Mouse (Mus musculus) thymus, postnatal 10 days (tissue): ENCODE measurements around the gene Maats1.

Source experiments
- DNase-seq, 2 experiments: peaks; one replicate each; pipeline ENCODE4 v3.0.0; 2021; ENCODE audit warnings: low spot score in 2 of 2

The Maats1 gene

DNA sequence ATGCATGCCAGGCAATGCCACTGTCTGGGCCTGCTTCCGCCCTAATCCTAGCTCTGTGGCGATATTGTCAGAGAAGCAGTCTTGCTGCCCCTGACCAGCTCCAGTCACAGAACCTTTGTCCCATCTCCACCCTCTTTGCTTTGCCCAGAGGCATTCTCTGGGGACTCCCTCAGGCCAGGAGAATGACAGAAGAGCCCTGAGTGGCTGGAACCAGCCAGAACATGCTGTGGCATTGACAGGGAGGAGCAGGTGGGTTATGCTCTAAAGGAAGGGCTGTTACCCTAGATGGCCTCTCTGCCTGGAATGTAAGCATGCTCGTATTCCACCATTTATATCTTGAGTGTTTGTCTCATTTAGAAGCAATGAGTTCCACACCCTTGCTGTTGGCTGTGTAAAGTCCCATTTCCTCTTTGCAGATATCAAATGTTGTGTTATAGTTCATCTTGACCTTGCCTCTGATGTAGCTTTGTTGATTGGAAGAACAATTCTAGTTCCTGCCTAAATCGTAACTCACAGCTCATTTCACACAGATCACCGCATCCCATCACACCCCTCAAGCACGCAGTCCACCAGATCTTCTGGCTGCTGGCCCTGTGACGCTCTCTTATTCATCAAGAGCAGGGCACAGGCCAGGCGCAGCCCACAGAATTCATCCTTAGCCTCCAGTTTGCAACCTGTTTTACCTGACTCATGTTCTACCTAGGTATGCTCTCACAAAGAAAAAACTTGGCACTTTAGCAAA lies 28.9 kb upstream of the Maats1 start:
- DNase-seq: no peak

DNA sequence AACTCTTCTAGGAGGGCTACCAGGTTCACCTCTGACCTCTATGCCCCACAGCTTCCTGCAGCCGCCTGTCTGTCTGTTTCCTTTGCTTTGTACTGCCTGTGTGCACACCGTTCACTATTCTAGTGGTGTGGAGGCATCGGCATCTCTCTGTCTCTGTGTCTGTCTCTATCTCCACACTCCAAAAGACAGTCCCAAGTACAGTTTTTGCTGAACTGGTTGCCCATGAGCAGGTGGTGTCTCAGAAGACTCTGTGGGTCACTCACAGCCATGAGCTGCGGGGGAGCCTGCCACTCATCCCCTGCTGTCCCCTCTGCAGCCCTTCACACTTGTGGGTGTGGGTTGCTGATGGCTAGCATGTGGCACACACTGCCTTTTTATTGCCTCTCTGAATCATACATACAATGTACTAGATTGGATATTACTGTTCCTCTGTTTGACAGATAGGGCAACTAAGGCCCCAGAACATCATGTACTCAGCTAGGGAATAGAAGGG lies 28.1 kb upstream of the Maats1 start:
- DNase-seq: no peak

DNA sequence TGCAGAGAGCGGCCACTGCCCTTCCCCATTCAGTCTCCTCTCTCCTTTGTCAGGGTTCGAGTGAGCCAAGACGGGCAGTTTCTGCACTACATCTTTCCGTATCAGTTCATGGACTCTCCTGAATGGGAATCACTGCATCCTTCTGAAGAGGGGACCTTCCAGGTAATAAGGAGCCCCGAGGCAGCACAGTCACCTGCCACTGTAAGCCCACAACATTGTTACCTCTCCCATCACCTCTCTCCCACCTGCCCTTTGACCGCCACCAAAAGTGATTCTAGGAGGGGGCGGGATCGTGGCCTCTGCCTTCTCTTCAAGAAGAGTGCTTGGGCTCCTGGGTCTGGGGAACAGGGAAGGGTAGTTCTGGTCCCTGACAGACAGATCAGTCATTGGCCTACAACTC lies 27.5 kb upstream of the Maats1 start:
- DNase-seq: no peak

DNA sequence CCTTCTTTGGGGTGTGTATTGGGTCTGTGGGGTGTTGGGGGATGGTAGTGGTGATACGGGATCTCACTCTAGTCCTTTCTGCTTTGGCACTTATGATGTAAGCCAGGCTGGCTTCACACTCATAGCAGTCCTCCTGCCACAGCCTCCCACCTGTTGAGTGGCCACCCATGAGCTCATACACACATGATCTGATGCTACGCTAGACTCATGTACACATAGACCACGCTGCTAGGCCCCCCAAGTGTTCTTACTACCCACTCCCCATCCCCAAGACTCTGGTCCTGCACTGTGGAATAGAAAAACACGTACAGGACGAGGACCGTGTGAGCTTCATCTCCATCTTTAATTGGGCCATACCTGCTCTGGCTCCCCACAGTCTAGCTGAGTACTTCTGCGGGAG lies 27.1 kb upstream of the Maats1 start:
- no peak for DNase-seq

DNA sequence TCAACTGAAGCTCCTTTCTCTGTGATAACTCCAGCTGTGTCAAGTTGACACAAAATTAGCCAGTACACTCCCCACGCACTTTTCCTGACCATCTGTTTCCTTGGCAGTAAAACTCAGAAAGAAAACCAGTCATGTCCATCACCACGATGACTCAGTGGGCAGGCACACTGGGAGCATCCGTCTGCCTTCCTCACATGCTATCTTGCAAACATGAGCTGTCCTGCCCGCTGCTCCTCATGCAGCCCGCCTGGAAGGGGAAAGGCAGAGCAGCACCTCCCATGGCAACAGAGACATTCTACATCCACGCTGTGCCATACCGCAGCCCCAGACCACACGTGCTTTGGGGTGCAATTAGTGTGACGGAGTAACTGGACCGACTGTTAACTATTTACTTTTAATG lies 26.4 kb upstream of the Maats1 start:
- DNase-seq: no peak

DNA sequence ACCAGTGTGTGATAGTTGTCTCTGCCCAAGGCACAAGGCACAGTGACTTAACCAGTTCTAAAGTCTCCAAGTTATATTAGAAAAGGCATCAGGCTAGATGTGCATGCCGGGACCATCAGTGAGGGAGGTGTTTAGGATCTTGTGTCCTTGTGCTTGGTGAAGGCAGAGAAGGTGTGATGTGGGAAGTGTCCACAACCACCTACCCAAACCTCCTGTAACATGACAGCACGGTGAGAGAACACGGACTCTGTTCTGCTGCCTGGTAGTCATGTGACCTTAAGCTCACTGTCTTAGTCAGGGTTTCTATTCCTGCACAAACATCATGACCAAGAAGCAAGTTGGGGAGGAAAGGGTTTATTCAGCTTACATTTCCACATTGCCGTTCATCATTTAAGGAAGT lies 24.3 kb upstream of the Maats1 start:
- no peak for DNase-seq

DNA sequence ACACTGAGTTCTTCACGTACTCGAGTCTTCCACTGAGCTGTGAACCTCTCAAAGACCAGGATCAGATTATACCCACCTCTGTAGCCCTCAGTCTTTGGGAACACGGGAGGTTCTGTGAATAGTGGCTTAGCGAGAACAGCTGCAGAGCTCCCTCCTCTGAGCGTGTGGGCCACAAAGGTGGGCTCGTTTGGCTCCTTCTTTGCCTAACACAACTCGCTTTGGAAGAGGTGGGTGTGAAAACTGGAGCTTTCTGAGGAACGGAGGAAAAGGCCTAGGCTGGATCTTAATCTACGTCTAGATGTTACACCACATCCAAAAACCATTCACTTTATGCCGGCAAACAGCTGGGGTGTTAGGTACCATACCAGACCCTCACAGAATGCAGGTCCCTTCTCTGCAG lies 23.4 kb upstream of the Maats1 start:
- DNase-seq: no peak

DNA sequence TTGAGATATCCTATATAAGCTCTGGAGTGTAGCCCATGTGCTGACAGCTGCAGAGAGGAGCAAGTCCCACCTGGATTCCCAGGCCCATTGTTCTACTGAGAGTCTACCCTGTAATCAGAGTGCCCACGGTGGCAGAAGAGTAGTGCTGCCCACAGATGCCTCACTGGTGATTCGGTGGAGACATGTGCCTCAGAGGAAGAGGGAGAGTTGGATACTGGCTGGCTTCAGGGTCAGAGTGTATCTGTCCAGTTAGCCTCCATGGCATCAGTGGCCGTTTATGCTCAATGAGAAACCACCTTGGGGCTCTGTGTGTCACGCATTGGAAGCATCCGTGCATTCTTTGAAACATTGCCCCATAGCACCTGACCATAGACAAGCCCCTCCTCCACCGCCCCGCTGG lies 21.7 kb upstream of the Maats1 start:
- DNase-seq: no peak

DNA sequence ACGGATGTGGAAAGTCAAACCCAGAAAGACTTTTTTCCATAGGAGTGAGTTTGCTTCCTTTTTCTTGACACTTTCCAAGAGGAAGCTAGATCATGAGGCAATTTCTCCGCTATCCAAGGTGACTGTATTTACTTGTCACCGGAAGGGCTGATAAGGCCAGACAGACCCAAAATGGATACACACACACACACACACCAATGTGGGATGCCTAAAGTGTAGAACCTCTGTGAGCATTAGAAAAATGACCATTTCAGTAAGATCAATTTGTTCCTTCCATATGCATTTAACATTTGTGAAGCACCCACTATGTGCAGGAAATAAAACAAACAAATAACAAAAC lies 21.3 kb upstream of the Maats1 start:
- DNase-seq: no peak

DNA sequence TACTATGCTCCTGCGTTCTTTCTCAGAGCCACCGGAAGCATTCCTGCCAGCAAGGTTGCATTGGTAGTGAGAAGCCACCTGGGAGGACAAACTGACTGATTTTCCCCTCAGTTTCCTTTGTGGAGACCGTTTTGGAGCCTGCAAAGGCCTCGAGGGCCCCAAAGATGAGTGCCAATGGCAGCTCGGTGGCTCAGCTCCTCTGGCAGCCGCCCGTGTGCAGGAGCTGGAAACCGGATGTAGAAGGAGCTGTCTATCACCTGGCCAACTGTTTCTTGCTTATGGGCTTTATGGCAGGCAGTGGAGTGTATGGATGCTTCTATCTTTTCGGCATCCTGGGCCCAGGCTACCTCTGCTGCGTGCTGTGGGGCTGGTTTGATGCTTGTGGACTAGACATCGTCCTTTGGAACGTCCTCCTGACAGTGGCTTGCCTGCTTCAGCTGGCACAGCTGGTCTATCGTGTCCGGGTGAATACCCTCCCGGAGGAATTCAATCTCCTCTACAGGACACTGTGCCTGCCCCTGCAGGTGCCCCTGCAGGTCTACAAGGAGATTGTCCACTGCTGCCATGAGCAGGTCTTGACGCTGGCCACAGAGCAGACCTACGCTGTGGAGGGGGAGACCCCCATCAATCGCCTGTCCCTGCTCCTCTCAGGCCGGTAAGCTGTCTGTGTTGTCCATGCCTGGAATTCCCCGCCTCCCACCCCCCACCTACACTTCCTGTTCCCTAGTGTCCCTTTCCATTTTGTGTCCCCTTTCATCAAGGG lies 20.7 kb upstream of the Maats1 start:
- no peak for DNase-seq

DNA sequence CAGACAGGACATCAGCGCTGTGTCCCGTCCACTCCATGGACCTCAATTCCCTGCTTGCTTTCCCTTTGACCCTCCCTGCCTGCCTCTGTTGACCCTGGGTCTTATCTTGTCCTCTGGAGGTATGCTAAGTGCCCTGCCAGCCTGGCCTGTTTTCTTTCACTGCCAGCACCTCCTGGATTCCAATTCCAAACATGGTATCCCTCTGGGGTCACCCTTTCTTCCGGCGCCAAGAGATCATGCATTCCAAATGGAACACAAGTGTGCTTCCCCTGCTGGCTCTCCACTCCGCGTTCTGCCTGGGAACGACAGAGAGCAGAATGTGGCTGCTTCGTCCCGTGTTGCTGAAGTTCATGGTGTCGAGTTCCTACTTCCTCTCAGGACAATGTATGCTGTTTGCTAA lies 20.0 kb upstream of the Maats1 start, which contains the start of gene Popdc2:
Gene Popdc2 (plus strand): TSS at position 277 of the 400 bp plus-strand sequence.
- DNase-seq: no peak

DNA sequence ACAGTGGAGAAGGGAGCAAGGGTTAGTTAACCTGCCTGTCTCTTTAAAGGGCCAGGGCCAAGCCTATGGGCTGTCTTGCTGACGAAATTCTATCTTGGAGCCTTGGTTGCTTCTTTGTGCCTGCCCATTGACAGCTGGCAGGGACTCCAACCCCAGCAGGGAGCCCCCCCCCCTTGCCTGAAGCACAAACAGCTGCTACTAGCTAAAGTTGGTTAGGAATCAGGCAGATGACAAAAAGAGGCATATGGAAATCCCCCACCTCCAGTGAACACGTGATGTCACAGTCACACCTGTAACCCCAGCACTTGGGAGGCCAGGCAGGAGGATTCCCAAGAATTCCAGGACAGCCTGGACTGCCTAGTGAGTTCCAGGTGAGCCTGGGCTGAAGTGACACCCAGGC lies 18.4 kb upstream of the Maats1 start:
- DNase-seq: no peak

DNA sequence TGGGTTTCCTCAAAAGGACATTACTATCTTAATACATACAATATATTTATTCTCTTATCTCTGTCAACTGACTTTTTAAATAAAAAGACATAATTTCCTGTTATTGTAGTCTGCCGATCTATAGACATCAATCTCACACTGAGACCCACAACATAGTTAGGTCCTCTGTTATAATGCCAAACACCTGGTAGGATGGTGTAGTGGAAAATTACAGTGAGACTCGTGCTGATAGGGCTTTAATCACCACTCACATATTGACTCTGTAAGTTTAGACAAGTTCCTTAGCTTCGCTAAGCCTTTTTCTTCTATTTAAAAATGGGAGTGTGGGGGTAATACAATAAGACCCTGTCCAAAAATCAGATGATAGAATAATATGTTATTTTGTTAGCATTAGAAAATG lies 17.9 kb upstream of the Maats1 start:
- DNase-seq: no peak

DNA sequence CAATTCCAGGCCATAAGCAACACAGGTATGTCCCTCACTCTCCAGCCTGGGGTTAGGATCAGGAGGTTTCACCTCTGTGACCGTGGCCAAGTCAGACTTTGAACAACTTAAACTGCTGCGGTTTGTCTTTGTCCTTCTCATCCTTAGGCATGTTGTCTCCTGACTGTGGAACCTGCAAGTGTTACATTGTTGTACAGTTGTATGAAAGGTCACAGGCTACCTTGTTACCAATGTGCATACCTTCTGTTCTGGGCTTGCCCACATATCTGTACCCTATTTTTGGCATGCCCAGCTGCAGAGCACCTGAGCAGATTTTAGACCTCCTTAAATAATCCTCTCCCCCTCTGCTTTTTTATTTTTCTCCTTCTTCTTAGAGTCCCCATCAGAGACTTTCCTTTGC lies 17.3 kb upstream of the Maats1 start:
- DNase-seq: no peak

DNA sequence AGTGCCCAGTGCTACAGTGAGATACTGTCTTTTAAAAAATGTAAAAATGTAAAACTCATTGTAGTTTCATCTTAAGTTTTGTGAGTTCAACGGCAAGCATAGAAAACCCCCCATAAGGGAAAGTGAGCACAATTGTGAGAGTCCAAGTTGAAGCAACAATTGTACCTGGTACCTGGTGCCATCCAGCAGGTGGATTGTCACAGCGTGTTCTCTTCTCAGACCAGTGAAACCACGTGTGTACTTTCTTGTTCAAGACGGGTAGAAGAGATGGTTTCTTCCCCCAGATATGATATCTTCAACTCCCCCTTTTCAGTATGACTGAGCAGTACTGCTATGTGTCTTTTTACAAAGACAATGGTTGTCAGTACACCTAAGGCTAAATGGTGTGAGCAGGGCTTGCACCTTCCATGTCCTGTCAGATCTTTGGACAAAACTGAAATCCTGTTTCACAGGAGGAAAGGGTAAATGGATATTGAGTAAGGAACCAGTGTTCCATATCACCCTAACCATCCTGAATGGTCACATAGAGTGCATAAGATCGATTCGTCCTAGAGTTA lies 16.4 kb upstream of the Maats1 start:
- DNase-seq: no peak

DNA sequence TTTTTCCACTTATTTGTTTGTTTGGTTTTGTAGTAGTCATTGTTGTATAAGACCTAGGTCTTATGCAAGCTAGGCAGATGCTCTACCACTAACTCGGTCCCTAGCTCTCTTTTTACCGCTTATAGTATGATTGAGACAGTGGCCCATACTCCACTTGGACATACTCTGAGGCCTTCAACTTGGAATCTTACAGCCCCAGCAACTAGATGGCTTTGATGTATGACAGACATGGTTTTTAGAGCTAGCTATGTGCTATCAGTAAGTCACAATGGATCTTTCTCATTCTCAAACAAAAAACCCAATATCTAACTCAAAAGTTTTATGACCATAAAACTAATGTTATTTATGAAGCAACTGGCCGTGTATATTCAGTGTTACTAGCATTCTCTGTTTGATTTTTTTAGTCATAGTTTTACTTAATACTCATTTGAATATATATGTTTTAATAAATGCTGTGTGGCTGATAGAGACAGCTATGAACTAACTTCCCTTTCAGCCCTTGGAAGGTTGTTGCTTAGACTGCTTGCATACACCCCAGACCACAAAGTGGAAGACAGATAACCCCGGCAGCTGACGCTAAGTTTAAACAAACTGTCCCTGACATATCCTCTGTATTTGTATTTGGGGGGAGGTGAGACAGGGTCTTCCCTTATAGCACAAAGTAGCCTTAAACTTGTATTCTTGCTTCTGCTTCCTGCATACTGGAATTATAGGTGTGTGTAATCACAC lies 12.4 kb upstream of the Maats1 start:
- no peak for DNase-seq

DNA sequence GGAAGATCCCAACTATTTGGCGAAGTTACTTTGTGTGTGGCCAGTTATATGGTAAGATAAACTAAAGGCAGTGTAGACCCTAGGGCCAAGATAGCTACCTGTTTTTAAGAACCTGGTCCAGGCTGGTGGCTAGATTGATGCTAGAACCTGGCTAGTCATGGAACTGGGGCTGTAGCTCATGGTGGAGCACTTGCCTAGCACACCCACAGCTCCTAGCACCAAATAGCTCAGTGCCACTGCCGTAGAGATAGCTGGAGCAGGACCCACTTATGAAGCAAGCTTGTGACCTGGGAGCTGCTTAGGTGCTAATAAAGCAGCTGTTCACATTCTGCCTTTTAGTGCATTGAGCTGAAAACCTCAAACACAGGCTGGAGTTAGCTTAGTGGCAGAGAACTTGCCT lies 11.7 kb upstream of the Maats1 start:
- DNase-seq: no peak

DNA sequence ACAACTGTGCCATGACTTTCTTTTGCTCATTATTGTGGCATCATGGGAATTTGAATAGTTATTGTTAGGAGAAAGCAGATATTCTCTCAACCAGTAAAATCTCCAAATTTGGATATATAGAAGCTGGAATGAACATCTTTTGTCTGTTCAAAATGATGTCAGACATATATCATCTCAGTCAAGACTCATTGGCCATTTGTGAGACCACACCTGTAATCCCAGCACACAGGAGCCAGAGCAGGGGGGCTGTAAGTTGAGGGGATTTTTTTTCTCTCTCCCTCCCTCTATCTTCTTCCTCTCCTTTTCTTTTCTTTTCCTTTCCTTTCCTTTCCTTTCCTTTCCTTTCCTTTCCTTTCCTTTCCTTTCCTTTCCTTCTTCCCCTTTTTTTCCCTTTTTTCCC lies 10.9 kb upstream of the Maats1 start:
- DNase-seq: no peak

DNA sequence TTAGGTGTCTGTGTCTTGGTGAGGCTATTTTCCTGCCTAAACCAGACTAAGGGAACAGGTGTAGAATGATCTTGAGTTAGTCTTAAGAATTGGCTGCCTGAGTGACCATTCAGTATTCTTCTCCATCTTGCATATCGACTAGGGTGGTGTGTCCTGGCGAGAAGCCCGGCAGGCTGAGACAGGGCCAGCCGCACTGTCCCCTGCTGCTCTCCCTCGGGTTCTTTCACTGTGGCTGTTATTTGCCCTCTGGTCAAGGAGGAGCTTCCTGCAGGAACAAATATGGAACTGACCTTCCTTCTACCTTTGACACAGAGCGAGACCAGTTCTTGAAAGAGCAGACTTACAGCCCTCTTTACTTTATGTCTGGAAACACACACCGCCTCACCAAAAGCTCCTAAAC lies 10.1 kb upstream of the Maats1 start:
- no peak for DNase-seq

DNA sequence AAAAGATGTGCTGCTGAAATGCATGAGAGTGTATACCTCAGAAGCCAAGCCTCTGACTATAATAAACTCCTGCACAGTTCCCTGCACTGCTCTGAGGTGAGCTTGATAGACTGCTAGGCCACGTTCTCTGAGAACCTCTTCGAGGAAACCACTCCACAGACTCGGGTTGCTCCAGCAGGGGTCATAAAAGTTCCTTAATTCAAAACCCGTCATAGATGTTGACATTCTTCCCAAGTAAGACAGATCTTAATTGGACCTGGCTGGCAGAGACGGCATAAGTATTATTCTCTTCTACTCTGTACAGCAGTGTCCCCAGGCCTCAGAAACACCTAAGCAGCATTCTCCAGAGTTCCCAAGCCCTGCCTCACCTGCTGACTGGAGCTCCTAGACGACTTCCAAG lies 9.0 kb upstream of the Maats1 start:
- DNase-seq: no peak

DNA sequence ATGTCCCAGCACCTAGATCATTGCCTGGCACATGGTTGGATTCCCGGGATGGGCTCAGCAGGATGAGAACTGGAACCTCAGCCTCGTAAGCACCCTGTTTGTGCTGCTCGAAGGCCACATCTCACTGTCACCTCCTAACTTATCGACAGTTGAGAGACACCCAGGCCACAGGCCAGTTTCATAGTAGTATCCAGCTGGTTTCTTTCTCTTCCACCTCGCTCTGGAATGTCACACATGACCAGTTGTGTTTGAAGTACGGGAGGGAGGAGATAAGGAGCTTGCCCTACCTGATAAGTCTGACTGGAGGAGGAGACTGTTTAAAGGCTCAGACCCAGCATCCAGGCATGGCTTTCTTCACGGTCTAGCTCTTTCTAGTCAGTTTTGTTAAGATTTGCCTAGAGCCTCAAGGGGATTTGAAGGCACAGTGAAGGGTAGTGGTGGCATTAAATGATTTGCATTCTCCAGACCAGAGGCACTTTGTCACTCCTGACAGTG lies 8.5 kb upstream of the Maats1 start:
- DNase-seq: no peak

DNA sequence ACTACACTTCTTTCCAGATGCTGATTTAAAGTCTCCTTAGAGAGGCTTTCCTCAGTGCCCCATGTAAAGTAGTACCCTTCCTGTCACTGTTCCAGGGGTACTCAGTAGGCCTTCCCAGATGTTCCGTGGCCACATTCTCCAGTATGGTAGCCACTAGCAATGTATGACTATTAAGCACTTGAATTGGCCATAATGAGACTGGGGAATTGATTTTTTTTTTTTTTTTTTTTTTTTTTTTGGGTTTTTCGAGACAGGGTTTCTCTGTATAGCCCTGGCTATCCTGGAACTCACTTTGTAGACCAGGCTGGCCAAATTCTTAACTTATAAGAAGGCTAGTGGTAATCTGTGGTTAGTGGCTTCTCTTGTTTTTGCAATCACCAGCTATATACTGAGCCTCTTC lies 7.9 kb upstream of the Maats1 start:
- DNase-seq: no peak
